Mouse (Mus musculus) layer of hippocampus, postnatal 10 days (tissue): Measurements from ENCODE around the gene B830017H08Rik. TPM values are rescaled to one million over a fixed set of nuclear protein-coding genes. Genes with fewer than 3 reads are reported as not detected.

ENCODE experiments used
- DNase-seq, 2 experiments: peaks; one replicate each; pipeline ENCODE4 v3.0.0; 2021; ENCODE audit warnings: low spot score in 2 of 2
- long read RNA-seq: library from polyadenylated mRNA; stranded (forward); transcript quantifications from one replicate; pipeline ENCODE4 v2.0.0, GENCODE M21; 2023
- total RNA-seq, 2 experiments: library from RNA; stranded (reverse); gene quantifications; 2 replicates each; pipeline ENCODE4 v1.2.3; 2021

The B830017H08Rik gene
- 1 to 10 TPM; 4.5 to 5.8 TPM for total RNA-seq
- long read RNA-seq, transcript B830017H08Rik-202 (1 exons, 699 nt): major isoform, 11 of 12 reads
- long read RNA-seq, partial matches to known transcripts: 0 of 12 reads
- long read RNA-seq, other reads (novel, unspliced or antisense): 1 of 12 reads

DNA sequence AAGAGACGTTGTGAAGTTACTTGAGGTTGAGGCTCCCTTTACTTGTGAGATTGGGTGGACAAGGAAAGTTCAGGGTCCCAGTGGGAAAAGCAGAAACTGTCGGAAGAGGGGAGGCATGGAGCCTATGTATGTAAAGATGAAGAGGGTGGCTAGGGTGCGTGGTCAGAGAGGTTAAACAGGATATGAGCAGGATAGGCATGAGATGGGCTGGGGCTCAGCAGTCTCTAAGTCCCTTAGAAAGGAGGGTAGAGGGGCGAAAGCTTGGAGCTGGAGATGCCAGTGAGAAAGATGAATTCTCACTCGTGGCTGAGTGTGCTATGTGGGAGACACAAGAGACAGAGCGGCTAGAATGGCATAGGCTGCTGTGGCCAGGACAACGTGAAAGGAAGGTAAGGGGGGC is at the start of gene B830017H08Rik:
Gene B830017H08Rik, plus strand, starts transcription at position 301 of the 400 bp plus-strand sequence.
- DNase-seq: no peak

GRCm38 (mm10) chr16:17785337-17785736 is 47.6 kb upstream of the B830017H08Rik start:
- no peak for DNase-seq

- DNase-seq: no peak
These were observed 40.2 kb upstream of the B830017H08Rik start for GRCm38 (mm10) chr16:17792728-17793127.

DNA sequence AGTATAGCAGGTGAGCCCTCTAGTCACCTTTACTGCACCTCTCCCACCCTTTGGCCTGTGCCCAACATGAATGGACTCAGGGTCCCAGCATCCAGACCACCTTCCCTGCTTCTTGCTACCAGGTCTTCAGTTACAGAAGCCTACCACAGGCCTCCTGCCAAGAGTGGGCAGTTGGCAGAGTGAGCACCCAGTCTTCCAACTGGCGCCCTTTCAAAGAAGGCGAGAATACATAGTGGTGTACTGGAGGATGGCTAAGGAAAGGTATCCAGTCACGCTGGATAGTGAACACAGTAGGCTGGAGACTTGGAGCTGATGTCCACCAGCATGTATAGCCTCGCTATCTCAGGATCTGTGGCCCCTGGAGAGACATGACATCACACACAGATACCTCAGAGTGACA is 38.9 kb upstream of the B830017H08Rik start:
- DNase-seq: no peak

GRCm38 (mm10) chr16:17795643-17796042 is 37.3 kb upstream of the B830017H08Rik start:
- no peak for DNase-seq

- DNase-seq: no peak
These were observed 36.4 kb upstream of the B830017H08Rik start for GRCm38 (mm10) chr16:17796519-17796918.

- DNase-seq: no peak
These were observed 35.7 kb upstream of the B830017H08Rik start, which contains the start of gene Scarf2 for GRCm38 (mm10) chr16:17796971-17797811. Scarf2 (plus strand) TSS chr16:17797282.

- DNase-seq: no peak
These were observed 35.1 kb upstream of the B830017H08Rik start for GRCm38 (mm10) chr16:17797812-17798311.

GRCm38 (mm10) chr16:17798321-17799180 is 34.4 kb upstream of the B830017H08Rik start:
- DNase-seq: no peak

GRCm38 (mm10) chr16:17799584-17799983 is 33.3 kb upstream of the B830017H08Rik start:
- no peak for DNase-seq

DNA sequence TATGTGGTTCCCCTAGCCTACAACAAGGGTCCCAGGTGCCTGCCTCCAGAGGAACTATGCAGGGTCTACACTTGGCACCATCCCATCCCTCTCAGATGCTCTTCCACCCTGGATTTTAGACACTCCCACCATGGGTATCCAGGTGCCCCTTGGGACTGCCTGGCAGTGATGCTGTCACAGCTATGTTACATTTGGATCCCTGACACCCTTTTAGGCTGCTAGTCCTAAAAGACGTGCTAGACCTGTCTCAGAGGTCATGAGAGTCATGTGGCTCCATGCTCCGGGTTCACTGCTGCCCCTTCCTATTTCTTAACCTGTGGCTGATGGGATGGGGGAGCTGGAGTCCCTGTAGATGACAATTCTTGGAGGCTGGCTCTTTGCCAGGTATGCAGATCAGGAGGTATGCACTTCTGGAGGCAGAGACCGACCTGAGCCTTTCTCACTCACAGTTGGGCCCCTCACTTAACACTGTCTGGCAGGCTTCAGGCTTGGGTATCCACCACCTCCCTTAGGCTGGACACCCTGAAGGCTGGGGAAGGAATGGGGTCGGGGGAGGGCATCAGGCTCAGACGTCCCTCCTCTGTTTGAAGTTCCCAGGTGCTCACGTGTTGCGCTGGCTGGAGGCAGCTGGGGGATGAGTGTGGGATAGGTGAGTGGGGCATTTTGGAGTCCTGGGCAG is 31.0 kb upstream of the B830017H08Rik start:
- no peak for DNase-seq

- DNase-seq: no peak
These were observed 30.5 kb upstream of the B830017H08Rik start for GRCm38 (mm10) chr16:17802456-17802838.

DNA sequence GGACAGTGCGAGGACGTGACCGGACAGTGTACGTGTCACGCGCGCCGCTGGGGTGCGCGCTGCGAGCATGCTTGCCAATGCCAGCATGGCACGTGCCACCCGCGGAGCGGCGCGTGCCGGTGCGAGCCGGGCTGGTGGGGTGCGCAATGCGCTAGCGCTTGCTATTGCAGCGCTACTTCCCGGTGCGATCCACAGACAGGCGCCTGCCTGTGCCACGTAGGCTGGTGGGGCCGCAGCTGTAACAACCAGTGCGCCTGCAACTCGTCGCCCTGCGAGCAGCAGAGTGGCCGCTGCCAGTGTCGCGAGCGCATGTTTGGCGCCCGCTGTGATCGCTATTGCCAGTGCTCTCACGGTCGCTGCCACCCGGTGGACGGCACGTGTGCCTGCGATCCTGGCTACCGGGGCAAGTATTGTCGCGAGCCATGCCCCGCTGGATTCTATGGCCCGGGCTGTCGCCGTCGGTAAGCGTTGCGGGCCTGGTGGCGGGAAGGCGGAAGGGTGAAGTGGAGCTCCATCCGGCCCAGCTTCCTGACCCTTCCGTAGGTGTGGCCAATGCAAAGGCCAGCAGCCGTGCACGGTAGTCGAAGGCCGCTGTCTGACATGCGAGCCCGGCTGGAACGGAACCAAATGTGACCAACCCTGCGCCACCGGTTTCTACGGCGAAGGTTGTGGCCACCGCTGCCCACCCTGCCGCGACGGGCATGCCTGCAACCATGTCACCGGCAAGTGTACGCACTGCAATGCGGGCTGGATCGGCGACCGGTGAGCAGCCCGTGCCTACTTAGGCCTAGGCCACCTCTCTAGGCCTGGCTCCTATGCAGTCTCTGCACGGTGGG is 29.9 kb upstream of the B830017H08Rik start:
- peak; percentile 56 to 61 for DNase-seq

GRCm38 (mm10) chr16:17803675-17804448 is 29.1 kb upstream of the B830017H08Rik start:
- DNase-seq: no peak

DNA sequence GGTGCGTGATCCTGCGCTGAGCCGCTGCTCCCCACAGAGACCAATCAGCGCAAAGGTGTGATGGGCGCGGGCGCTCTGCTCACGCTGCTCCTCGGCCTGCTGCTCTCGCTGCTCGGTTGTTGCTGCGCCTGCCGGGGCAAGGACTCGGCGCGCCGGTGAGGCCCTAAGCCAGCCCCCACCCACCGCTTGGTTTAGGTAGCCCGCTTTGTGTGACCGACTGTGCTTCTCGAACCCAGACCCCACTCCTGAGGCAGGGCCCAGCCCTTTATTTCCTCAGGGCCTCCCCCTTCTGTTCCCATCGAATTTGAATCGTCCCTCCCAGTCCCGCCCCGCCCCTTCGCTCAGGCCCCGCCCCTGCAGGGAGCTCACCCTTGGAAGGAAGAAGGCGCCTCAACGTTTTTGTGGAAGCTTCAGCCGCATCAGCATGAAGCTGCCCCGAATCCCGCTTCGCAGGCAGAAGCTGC is 28.4 kb upstream of the B830017H08Rik start:
- no peak for DNase-seq

GRCm38 (mm10) chr16:17804982-17805381 is 27.9 kb upstream of the B830017H08Rik start:
- DNase-seq: no peak

GRCm38 (mm10) chr16:17806581-17807191 is 26.2 kb upstream of the B830017H08Rik start:
- DNase-seq: peak; percentile 52 to 64

- DNase-seq: peak; percentile 86 to 91
These were observed 25.5 kb upstream of the B830017H08Rik start for GRCm38 (mm10) chr16:17807192-17808009.
